Mouse (Mus musculus): Measurements from ENCODE around the gene Trpc1.

Trpc1 gene

DNA sequence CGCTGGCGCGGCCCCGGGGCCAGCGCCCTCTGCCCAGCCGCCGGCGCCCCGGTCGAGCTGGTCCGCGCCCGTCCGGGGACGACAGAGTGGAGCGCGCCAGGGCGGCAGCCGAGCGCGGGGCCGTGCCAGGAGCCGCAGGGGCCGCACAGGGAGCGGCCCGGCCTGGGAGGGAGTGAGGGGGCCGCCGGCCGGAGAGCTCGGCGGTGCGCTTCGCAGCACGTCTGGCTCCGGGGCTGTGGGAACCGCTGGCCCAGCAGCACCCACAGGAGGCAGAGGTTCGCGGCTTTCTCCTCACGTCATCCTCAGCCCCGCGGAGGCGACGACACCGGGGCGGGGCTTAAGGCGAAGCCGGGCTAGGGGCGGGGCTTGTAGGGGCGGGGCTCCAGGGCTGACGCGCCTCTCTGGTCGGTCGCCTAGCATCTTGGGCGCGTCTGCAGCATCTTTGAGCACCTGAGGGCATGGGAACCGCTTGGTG, at the start of gene Trpc1:
Trpc1 (minus strand) TSS at position 339 of the 475 bp plus-strand sequence.
- no peak for DNase-seq (ENCODE audit: low read depth)

DNA sequence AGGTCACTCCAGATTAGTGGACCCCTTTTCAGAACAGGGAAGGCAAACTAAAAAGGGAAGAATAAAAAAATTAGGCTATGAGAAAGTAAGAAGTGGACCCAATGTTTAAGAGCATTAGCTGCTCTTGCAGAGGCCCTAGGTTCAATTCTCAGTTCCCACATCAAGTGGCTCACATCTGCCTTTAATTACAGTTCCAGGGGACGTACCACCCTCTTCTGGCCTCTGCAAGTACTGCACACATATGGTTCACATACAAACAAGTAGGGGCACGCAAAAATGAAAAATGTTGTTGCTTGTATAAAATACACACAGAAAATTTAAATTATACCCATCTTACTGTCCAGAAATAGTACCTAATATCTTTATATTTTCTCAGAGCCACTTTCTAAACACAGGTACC, 46.1 kb upstream of the Trpc1 start:
- no peak for DNase-seq (ENCODE audit: low read depth)

DNA sequence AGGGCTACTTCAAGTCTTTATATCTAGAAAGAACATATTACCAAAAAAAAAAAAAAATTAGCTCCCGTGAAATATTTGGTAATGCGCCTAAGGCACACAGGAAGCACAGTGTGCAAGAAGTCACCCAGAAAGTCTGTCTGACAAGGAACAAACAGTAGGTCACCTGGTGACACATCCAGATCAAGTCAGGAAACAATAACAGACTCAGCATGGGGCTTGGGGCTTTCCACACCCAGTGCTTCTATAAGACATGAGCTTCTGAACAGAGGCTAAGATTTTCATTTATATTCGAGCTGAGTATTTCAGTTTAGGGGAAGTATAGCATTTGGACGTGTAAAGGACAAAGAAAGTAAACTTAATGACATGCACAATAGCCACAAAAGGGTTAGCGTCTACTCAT, 45.7 kb upstream of the Trpc1 start:
- DNase-seq (ENCODE audit: low read depth) = no peak

DNA sequence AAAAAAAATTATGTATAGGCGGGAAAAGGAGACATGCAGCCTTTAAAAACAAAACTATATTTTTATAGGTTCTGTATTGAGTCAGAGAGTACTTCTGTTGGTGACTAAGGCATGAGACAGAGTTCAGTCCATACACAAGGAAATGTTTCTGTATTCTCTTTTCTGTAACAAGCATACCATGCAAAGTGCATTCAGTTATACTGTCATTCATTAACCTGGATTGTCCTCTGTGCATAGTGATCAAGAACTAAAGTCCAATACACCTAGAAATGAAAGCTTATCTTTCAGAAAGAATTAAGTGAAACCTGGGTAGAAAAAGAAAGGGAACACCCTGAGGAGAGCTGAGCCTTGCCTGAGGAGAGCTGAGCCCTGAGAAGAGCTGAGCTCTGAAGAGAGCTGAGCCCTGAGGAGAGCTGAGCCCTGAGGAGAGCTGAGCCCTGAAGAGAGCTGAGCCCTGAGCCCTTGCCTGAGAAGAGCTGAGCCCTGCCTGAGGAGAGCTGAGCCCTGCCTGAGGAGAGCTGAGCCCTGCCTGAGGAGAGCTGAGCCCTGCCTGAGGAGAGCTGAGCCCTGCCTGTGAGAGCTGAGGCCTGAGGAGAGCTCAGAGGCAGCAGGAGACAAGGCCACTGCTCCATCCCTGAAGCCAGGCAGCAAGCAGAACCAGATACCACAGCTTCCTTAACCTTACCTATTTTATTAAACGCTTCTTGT, 45.1 kb upstream of the Trpc1 start:
- no peak for DNase-seq (ENCODE audit: low read depth)

DNA sequence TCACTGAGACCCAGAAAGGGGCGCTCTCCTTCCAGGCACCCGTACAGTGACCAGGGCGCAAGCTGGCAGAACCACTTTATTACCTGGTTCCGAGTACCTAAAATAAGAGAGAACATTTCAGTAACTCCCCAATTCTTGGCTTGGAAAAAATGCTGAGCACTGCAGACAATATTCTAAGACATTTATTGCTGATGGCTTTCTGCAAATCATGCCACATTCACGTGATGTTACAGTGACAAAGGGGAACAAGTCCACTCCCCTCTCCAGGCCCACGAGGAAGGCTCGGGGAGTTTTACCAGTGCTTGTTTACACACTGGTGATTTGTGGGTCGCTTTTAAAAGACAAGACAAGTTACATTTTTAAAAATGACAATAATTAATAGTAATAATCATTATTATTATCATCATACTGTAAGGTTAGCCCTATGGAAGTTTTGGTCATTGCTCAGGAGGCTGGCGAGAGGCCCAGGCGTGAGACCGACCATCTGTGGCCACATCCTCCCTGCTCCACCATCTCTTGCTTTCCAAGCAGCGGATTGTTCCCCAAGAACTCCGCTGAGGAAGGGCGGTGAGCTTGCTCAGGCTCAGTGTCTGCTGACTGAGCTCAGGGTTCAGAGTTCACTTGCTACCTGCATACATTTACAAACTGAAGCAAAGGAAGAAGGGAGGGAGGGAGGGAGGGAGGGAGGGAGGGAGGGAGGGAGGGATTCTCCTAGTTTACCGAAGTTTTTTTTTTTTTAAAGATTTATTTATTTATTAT, 44.0 kb upstream of the Trpc1 start:
- no peak for DNase-seq (ENCODE audit: low read depth)

DNA sequence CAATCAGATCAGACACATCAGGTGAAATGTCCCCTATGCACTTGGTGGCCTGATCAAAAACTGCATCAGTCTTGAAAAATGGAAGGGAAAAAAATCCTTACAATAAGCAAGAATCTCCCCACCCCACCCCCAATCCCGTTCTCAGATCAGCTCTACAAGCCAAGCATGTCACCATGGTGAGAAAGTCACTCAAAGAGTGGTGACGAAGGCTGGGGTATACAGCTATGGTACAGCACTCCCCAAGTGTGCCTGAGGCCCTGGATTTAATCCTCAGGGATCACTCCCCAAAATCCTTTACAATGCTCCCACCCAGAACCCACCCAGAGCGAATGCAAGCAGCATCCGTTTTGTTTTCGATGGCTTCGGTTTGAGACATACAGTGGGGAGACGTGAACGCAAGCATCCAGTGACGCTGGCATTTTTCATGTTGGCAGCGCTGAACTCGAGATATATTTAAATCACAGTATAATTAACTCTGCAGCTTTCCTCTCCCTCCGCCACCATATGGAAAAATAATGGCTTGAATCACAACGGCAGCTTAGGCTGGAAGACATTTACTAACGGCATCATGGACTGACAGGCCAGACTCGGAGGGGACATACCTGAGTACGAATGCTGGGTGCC, 34.8 kb upstream of the Trpc1 start:
- no peak for DNase-seq (ENCODE audit: low read depth)

DNA sequence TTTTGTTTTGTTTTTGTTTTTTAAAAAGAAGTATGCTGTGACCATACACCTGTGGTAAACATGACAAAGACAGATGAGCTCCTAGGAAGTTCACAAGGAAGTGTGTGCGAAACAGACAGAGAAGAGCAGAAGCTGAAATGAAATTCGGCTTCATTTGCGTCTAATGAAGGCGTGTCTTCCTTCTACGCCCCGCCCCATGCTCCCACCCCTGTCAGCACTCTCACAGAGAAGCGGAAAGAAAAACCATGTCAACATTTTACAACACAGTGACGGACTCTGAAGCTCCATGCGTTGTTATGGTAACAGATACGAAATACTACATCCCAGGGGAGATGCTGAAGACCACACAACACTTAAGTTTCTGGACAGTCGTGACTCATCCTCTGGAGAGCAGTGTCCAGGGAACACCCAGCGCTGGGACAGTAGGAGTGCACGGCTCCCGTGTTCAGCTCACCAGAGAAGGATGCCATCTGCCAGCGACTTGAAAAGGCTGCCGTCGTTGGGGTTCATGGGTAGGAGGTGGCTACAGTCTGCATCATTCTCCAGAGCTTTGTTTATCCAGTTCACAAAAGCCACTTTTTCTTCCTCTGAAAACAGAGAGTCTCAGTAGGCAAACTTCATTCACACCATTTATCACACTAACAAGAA, 33.6 kb upstream of the Trpc1 start:
- DNase-seq (ENCODE audit: low read depth) = no peak

DNA sequence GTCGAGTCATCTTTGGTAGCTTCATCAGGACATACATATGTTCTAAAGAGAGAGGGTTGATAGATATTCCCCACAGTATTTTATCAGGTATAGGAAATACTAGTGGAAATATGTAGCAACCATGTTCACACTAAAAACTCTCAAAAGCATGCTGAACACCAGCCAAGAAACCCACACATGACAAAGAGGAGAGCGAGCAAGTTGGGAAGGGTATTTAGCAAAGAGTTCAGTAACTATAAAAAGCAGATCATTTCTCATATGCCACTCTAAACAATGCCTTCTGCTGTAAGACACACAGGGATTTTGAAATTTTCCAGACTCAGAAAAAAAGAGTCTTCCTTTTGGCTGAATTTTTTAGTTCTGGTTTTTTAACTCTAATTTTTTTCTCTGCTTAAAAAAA, 21.5 kb upstream of the Trpc1 start:
- DNase-seq (ENCODE audit: low read depth) = no peak

DNA sequence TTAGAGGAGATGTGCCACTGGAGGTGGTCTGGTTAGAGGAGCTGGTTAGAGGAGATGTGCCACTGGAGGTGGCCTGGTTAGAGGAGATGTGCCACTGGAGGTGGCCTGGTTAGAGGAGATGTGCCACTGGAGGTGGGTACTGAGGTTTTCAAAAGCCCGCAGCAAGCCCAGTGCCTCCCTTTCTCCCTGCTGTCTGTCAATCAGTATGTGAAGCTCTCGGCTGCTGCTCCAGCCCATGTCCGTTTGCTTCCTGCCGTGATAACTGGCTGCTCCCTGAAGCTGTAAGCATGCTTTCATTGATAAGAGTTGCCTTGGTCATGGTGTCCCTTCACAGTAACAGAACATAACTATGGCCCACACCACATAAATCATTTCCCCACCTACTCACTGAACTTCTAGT, 13.0 kb upstream of the Trpc1 start:
- no peak for DNase-seq (ENCODE audit: low read depth)

DNA sequence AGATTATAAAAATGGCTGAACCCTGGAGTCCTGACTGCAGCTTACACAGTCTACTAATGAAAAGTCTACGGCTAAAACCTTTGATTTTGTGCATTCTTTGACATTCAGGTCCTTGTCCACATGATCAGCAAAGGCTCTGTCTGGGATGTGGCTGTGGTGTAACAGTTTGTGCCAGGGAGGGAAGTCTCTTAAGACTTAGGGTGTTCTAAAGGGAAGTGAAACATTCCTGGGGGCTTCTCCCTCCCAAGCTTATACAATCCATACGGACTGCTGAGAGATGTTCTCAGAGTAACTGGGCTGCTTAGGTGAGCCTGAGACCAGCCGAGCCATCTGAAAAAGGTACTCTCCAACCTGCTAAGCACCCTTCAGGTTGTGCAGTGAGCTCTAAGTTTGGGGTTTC, 12.1 kb upstream of the Trpc1 start:
- DNase-seq (ENCODE audit: low read depth) = no peak

DNA sequence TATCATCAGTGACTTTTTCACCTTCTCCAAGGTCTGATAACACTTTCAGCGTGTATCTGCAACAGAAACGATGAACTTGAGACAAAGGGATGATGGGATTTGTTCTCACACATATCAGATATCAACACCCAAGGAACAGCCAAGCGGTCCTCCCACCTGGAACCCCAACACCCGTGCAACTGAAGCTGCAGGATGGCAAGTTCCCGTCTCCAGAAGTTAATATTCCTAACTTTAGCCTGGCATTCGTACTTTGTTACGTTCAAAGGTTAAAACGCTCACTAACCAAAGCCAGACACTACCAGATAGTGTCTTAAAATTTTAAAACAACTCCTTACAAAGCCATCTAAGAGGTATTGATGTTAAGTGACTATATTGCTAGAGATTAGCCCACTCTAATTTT, 11.2 kb upstream of the Trpc1 start:
- DNase-seq (ENCODE audit: low read depth) = no peak

DNA sequence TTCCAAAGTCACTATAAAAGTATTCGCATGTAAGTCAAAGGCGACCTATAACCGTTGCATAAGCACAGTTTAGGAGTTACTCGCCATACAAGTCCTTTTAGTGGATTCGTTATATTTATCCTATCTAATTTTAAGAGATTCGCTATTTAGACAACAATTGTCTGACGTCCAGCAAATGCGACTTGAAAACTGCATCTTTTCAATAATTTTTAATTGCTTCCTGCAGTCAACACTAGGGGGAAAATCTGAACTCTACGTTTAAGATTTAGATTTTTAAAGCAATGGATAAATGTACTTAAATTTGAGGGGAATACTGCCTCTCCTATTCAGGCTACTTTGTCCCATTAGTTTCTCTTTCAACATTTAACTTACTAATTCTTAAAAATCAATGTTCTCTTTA, 571 bp upstream of the Trpc1 start:
- no peak for DNase-seq (ENCODE audit: low read depth)

DNA sequence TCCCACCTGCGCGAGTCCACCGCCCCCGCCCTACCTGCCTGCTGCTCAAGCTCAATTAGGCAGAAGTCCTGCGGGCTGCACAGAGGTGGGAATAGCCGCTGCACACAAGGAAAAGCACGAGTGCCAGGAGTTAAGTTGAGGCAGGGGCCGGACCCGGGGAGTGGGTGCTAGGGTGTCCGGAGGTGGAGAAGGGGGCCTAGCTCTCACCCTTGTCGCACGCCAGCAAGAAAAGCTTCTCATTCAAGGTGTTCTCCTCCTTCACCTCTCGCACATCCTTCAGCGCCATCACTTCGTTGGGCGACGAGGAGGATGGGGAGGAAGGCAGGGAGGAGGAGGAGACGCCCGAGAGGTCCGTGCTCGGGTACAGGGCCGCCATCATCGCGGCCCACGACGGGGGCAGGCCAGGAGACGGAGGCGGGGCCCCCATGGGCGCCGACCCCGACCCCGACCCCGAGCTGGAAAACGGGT, 680 bp downstream of the Trpc1 start:
- no peak for DNase-seq (ENCODE audit: low read depth)

DNA sequence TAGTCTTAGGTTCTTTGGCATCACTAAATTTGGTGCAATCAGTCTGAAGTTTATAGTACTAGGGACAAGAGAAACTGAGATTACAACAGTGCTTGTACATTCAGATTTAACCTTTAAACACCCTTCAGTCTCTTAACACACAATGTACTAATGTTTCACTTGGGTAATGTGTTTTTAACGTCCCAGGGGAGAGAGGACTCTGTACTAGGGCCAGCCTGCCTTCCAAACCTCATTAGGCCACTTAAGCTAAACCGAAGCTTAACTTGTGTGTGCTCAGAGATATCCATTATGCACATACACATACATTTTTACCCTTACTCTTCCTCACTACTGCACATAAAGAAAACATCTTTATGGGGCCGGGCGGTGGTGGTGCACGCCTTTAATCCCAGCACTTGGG, 2.9 kb downstream of the Trpc1 start:
- DNase-seq (ENCODE audit: low read depth) = no peak

DNA sequence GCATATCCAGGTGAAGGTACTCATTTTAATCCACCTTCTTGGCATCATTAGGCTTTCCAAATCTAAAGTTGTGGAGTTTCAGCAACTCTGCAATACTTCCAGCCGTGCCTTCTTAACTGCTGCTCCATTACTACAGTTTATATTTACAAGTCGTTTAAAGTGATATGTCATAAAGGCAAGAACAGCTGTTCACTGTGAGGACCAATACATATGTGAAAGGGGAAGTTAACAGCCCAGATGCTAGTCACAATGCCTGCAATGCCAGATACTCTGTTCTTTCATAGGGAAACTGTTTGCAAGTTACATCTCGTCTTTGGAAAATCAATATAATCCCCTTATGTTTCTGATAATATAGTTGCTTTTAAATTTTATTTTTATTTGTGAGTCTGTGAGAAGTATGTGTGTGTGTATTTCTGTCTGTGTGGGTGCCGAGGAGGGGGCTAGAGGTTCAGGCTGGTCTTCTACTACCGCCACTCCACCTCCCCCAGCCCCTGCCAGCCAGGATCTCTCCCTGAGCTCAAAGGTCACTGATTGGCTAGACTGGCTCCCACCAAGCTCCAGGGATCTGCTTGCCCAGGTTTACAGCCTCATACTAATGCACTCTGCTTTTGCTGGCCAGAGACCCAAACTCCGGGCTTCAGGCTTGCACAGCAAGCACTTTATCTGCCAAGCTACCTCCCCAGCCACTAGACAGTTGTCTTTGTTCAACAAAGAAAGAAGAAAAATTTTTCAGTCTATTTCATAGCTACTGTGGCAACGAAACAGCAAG, 5.1 kb downstream of the Trpc1 start:
- DNase-seq (ENCODE audit: low read depth) = no peak

DNA sequence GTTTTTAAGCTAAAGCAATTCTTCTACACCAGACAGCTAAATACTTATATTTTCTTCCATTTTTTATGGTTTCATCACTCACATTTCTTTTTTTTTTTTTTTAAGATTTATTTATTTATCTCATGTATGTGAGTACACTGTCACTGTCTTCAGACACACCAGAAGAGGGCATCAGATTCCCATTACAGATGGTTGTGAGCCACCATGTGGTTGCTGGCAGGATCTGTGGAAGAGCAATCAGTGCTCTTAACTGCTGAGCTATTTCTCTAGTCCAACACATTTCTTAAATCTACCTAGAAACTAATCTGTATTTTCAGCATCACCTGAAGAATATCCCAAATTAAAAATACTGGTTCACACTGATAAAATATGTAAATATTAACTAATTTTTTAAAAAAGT, 13.9 kb downstream of the Trpc1 start:
- no peak for DNase-seq (ENCODE audit: low read depth)

DNA sequence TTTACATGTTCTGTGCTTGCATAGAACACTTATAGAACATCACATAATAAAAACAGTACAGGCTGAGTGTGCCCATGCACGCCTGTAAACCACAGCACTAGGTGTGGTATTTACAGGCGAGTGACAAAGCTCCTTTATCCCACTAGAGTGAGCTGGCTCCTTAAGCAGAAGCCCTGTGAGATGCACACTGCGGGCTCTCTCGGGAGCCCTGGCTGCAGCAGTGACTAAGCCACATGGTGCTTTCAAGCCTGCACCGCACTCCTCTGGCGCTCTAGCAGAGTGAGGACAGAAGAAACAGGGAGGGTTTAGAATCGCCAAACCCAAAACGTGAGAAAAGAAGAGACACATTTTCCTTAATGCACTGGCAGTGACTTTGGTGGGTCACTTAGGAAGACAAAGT, 37.6 kb downstream of the Trpc1 start:
- no peak for DNase-seq (ENCODE audit: low read depth)

DNA sequence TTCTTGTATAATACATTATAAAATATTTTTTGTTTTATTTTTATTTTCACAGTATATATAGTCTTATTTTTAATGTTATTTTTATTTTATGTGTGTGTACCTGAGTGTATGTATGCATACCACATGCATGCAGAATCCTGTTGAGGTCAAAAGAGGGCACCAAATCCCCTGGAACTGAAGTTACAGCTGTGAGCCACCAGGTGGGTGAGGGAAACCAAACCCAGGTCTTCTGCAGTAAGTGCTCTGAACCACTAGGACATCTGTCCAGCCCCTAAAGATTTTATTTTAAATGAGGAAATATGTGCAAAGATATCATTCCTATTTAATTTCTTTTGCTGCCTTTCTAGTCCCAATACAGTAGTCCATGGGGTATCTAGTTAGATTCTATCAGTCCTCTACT, 41.2 kb downstream of the Trpc1 start:
- DNase-seq (ENCODE audit: low read depth) = no peak

DNA sequence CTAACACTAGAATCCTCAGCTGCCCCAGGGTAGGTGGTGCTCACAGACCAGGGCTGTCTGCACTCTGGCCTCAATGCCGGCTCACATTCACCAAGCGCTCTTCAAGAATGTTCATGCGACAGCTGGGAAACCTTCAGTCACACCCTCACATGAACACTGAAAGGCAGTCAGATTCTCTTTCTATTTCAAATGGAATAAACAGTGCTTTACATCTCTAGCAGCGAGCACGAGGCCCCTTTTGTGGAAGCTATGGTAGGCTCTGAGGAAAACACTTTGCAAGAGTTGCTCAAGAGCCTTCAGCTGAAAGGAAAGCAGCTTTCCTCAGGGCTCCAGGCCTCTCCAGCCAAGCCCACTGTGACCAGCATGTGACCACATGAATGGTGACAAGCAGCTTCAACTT, 44.8 kb downstream of the Trpc1 start:
- DNase-seq (ENCODE audit: low read depth) = no peak

DNA sequence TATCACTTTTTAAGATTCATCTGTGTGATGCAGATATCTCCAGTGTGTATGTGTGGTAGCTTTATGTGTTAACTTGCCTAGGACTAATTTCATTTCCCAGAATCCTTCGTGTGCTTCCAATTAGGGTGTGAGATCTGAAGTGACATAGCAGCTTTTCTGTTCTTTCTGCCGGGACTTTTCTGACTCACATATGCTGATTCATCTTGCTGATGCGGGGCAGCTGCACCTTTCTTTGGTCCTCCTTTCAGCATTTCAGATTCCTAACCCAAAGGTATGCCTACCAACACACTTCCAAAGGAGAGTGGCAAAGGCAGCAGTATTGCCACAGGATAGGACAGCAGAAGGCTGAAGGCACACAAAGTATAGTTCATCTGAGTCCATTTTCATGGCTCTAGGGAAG, 46.1 kb downstream of the Trpc1 start:
- no peak for DNase-seq (ENCODE audit: low read depth)

DNA sequence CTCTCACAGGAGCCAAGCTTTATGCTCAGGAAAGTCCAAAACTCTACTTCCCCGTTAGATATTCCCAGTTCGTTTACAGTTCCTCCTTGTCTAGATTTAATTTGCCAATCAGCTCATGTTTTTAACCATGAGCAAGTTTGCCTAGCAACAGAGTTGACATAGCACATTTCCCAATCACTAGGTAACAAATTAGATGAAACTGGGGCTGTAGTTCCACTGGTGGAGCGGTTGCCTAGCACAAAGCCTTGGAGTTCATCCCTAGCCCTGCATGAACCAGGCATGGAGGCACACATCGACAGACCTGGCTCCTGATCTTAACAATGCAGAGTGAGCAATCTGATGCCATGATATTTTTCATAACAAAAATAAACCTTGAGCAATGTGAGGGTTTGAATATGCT, 50.9 kb downstream of the Trpc1 start:
- DNase-seq (ENCODE audit: low read depth) = no peak

DNA sequence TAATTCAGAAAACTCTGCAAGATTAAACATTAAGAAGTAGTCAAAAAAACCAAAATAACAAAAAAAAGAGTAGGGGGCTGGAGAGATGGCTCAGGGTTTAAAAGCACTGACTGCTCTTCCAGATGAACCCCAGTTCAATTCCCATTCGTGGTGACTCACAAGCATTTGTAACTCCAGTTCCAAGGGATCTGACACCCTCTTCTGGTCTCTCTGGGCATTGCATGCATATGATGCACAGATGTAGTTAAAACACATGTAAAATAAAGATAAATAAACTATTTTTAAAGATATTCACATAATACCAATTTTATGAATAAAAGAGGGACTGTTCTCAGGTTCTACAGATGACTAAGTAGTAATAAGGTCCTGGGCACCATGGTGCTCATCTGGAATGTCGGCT, 52.4 kb downstream of the Trpc1 start:
- peak; percentile 57 for DNase-seq (ENCODE audit: low read depth)
